ENCODE assay signal across 31 mouse cellular contexts in genomic region chr10:128433417-128433816, GRCm38 (mm10). TPM values are rescaled to one million over a fixed set of nuclear protein-coding genes. Genes with fewer than 3 reads are reported as not detected.
DNase-seq lines count a peak whose midpoint lies in the region; ATAC-seq and TF ChIP-seq lines count a peak whose summit lies in the region.
"Had no signal": no experiment of that assay in that cellular context is flagged by ENCODE, and none has a peak within 500 bp of the region (broad histone marks: within the 10 kb centered on the region; RNA-seq: fewer than 3 reads in every experiment).

No protein-coding gene starts in this region.

- no peak for TF ChIP-seq CTCF in kidney, postnatal 0 days (IDR thresholded peaks at IDR 0.05; ENCODE audit: low read depth)

- no peak overlapping the region for H3K9ac ChIP-seq in kidney, postnatal 0 days (ENCODE audit: low read depth, low read length)
- H3K9ac ChIP-seq in kidney, embryonic 14.5 days (ENCODE audit: low read depth, low read length): no peak overlapping the region
- H3K9ac ChIP-seq in intestine, embryonic 15.5 days: no peak overlapping the region
- H3K9ac ChIP-seq: embryonic facial prominence, embryonic 12.5 days; embryonic facial prominence, embryonic 15.5 days; forebrain, postnatal 0 days; heart, embryonic 12.5 days; heart, embryonic 15.5 days; hindbrain, embryonic 13.5 days had no signal

- H3K9me3 ChIP-seq in kidney, postnatal 0 days (replicated peaks; ENCODE audit: low read length): no peaks in the 10 kb centered on the region
- no peaks in the 10 kb centered on the region for H3K9me3 ChIP-seq in kidney, embryonic 14.5 days (ENCODE audit: control insufficient read depth, low read length)
- no peaks in the 10 kb centered on the region for H3K9me3 ChIP-seq in intestine, embryonic 15.5 days
- H3K9me3 ChIP-seq: embryonic facial prominence, embryonic 12.5 days; embryonic facial prominence, embryonic 15.5 days; heart, embryonic 12.5 days; heart, embryonic 15.5 days; hindbrain, embryonic 10.5 days; hindbrain, embryonic 13.5 days had no signal

- peaks cover 47% of the 10 kb centered on the region for H3K36me3 ChIP-seq in kidney, postnatal 0 days (ENCODE audit: insufficient read depth, low read length)
- H3K36me3 ChIP-seq in kidney, embryonic 14.5 days (ENCODE audit: control insufficient read depth, insufficient read depth, low read length): peaks cover 63% of the 10 kb centered on the region
- H3K36me3 ChIP-seq in intestine, embryonic 15.5 days: peaks cover 49% of the 10 kb centered on the region
- peaks cover 22% of the 10 kb centered on the region for H3K36me3 ChIP-seq in splenic B cell, adult 2 months (ENCODE audit: control insufficient read depth, insufficient read depth, low read length, poor library complexity, severe bottlenecking)

- H3K4me2 ChIP-seq in kidney, postnatal 0 days (ENCODE audit: low read length): no peak overlapping the region
- H3K4me2 ChIP-seq in kidney, embryonic 14.5 days (replicated peaks; ENCODE audit: low read depth, low read length): no peak overlapping the region
- H3K4me2 ChIP-seq in intestine, embryonic 15.5 days (replicated peaks): no peak overlapping the region
- H3K4me2 ChIP-seq: embryonic facial prominence, embryonic 12.5 days; embryonic facial prominence, embryonic 15.5 days; heart, embryonic 12.5 days; heart, embryonic 15.5 days; hindbrain, embryonic 13.5 days had no signal

- no peak overlapping the region for H3K4me3 ChIP-seq in kidney, postnatal 0 days (replicated peaks; ENCODE audit: low read depth, low read length)
- H3K4me3 ChIP-seq in kidney, embryonic 14.5 days (ENCODE audit: low read length): no peak overlapping the region
- no peak overlapping the region for H3K4me3 ChIP-seq in intestine, embryonic 15.5 days (replicated peaks)
- H3K4me3 ChIP-seq: embryonic facial prominence, embryonic 12.5 days; embryonic facial prominence, embryonic 15.5 days; heart, embryonic 12.5 days; heart, embryonic 15.5 days; hindbrain, embryonic 10.5 days; hindbrain, embryonic 13.5 days had no signal

- 63% methylated on average over 2 of the region's 2 CpGs for WGBS in kidney, postnatal 0 days
- 71% methylated on average over 2 of the region's 2 CpGs for WGBS in kidney, embryonic 14.5 days
- 84% methylated on average over 2 of the region's 2 CpGs for WGBS in intestine, embryonic 15.5 days

- H3K27ac ChIP-seq in kidney, postnatal 0 days: peak overlapping the region; percentile 20; the same call in 1 of the 2 replicates
- H3K27ac ChIP-seq in kidney, embryonic 14.5 days (ENCODE audit: low read depth, low read length): no peak overlapping the region
- no peak overlapping the region for H3K27ac ChIP-seq in intestine, embryonic 15.5 days
- H3K27ac ChIP-seq: embryonic facial prominence, embryonic 12.5 days; embryonic facial prominence, embryonic 15.5 days; heart, embryonic 15.5 days; hindbrain, embryonic 10.5 days; hindbrain, embryonic 13.5 days had no signal

- DNase-seq in kidney, postnatal 0 days (ENCODE audit: low spot score): no peak
- peak; percentile 49 for DNase-seq in A20 (ENCODE audit: low read depth, low spot score)
- peak; percentile 43 for DNase-seq in splenic B cell, adult 2 months (ENCODE audit: low read depth, low spot score)
- DNase-seq in layer of hippocampus, adult 8-10 months (ENCODE audit: low spot score in 2 of 2): no peak
- no peak for DNase-seq in embryo, embryonic 10.5 days (ENCODE audit: low spot score)
- DNase-seq: adrenal gland, adult 8-10 months; adrenal gland, postnatal 25 days; cerebellum, adult 11-12 months; cerebellum, adult 8-10 months; cerebellum, postnatal 10 days; forebrain, postnatal 0 days; gastrocnemius, postnatal 25 days; heart, adult 18-20 months; heart, postnatal 10 days; heart, postnatal 36 days had no signal

- ATAC-seq in kidney, postnatal 0 days (replicated peaks; ENCODE audit: low FRiP score, low read depth): peak; percentile 29
- ATAC-seq in kidney, embryonic 14.5 days (ENCODE audit: low FRiP score, low TSS enrichment): no peak
- ATAC-seq in intestine, embryonic 15.5 days: peak; percentile 74
- ATAC-seq: activated CD4-positive, CD25-positive, alpha-beta regulatory T cell, adult 4 months; CD4-positive, CD25-positive, alpha-beta regulatory T cell, adult 4 months; forebrain, embryonic 14.5 days; forebrain, postnatal 0 days; hindbrain, embryonic 16.5 days had no signal

- H3K27me3 ChIP-seq in kidney, postnatal 0 days (ENCODE audit: insufficient read depth, low read length): no peaks in the 10 kb centered on the region
- H3K27me3 ChIP-seq in kidney, embryonic 14.5 days (ENCODE audit: control insufficient read depth, insufficient read depth, low read length): no peaks in the 10 kb centered on the region
- H3K27me3 ChIP-seq in intestine, embryonic 15.5 days (replicated peaks): no peaks in the 10 kb centered on the region
- H3K27me3 ChIP-seq in splenic B cell, adult 2 months (ENCODE audit: control insufficient read depth, insufficient read depth, low read length, poor library complexity, severe bottlenecking): no peaks in the 10 kb centered on the region
- H3K27me3 ChIP-seq: embryonic facial prominence, embryonic 12.5 days; embryonic facial prominence, embryonic 15.5 days; heart, embryonic 12.5 days; heart, embryonic 15.5 days; hindbrain, embryonic 13.5 days had no signal

- no peaks in the 10 kb centered on the region for H3K4me1 ChIP-seq in kidney, postnatal 0 days (replicated peaks; ENCODE audit: insufficient read depth, low read length)
- peaks cover 15% of the 10 kb centered on the region for H3K4me1 ChIP-seq in kidney, embryonic 14.5 days (ENCODE audit: control insufficient read depth, insufficient read depth, low read length)
- H3K4me1 ChIP-seq in intestine, embryonic 15.5 days (replicated peaks): no peaks in the 10 kb centered on the region
- H3K4me1 ChIP-seq: embryonic facial prominence, embryonic 12.5 days; embryonic facial prominence, embryonic 15.5 days; hindbrain, embryonic 10.5 days had no signal

RNA-seq across cellular contexts. Expression of gene Rnf41, which starts 22.0 kb away (rescaled TPM):
- polyA plus RNA-seq in kidney, postnatal 0 days (2015; fragmentation: Nextera tagmentation; extraction: Ambion mirVana): 34.9 and 39.3 TPM in 2 replicates
- polyA plus RNA-seq in kidney, embryonic 14.5 days (2014; fragmentation: Nextera tagmentation; extraction: Ambion mirVana): 35.6 and 36.4 TPM in 2 replicates
- polyA plus RNA-seq in intestine, embryonic 15.5 days (2015; fragmentation: Nextera tagmentation; extraction: Ambion mirVana): 36.6 and 37.5 TPM in 2 replicates
- 10 to 100 TPM; 71.7 to 79.9 (median 75.7) TPM for total RNA-seq in layer of hippocampus, adult 8-10 months (2022)

RNA-seq across cellular contexts. Expression of gene Nabp2, which starts 22.1 kb away (rescaled TPM):
- polyA plus RNA-seq in kidney, postnatal 0 days (2015; fragmentation: Nextera tagmentation; extraction: Ambion mirVana): 82.4 and 85.5 TPM in 2 replicates
- 87.8 and 103 TPM in 2 replicates for polyA plus RNA-seq in kidney, embryonic 14.5 days (2014; fragmentation: Nextera tagmentation; extraction: Ambion mirVana)
- 87.9 and 97.1 TPM in 2 replicates for polyA plus RNA-seq in intestine, embryonic 15.5 days (2015; fragmentation: Nextera tagmentation; extraction: Ambion mirVana)
- 100 to 1,000 TPM in 2 of 4 experiments, 10 to 100 TPM in 2; 94.4 to 107 (median 100) TPM for total RNA-seq in layer of hippocampus, adult 8-10 months (2022)

RNA-seq across cellular contexts. Expression of gene Smarcc2, which starts 25.6 kb away (rescaled TPM):
- 40.5 and 44.9 TPM in 2 replicates for polyA plus RNA-seq in kidney, postnatal 0 days (2015; fragmentation: Nextera tagmentation; extraction: Ambion mirVana)
- 64.8 and 96.7 TPM in 2 replicates for polyA plus RNA-seq in kidney, embryonic 14.5 days (2014; fragmentation: Nextera tagmentation; extraction: Ambion mirVana)
- 62.5 TPM in 2 replicates for polyA plus RNA-seq in intestine, embryonic 15.5 days (2015; fragmentation: Nextera tagmentation; extraction: Ambion mirVana)
- total RNA-seq in layer of hippocampus, adult 8-10 months (2022): 100 to 1,000 TPM; 238 to 267 (median 258) TPM

RNA-seq across cellular contexts. Expression of gene Slc39a5, which starts 32.4 kb away (rescaled TPM):
- polyA plus RNA-seq in kidney, postnatal 0 days (2015; fragmentation: Nextera tagmentation; extraction: Ambion mirVana): 56.0 and 64.8 TPM in 2 replicates
- polyA plus RNA-seq in kidney, embryonic 14.5 days (2014; fragmentation: Nextera tagmentation; extraction: Ambion mirVana): 15.1 and 22.6 TPM in 2 replicates
- polyA plus RNA-seq in intestine, embryonic 15.5 days (2015; fragmentation: Nextera tagmentation; extraction: Ambion mirVana): 114 and 141 TPM in 2 replicates
- under 1 TPM in 3 of 4 experiments, not detected in 1; 0.35 to 0.45 (median 0.43) TPM for total RNA-seq in layer of hippocampus, adult 8-10 months (2022)
- total RNA-seq: adrenal gland, postnatal 25 days; gastrocnemius, adult 8-10 months; gastrocnemius, postnatal 25 days; heart, adult 18-20 months; heart, postnatal 10 days; heart, postnatal 36 days; MEL had no signal
- polyA plus RNA-seq: activated CD4-positive, CD25-positive, alpha-beta regulatory T cell, adult 4 months; C2C12; CD4-positive, CD25-positive, alpha-beta regulatory T cell, adult 4 months; embryonic facial prominence, embryonic 12.5 days; forebrain, embryonic 11.5 days; forebrain, embryonic 14.5 days; hindbrain, embryonic 10.5 days; hindbrain, embryonic 13.5 days had no signal

RNA-seq across cellular contexts. Expression of gene Ankrd52, which starts 56.5 kb away (rescaled TPM):
- polyA plus RNA-seq in kidney, postnatal 0 days (2015; fragmentation: Nextera tagmentation; extraction: Ambion mirVana): 6.2 TPM in 2 replicates
- 12.7 and 19.3 TPM in 2 replicates for polyA plus RNA-seq in kidney, embryonic 14.5 days (2014; fragmentation: Nextera tagmentation; extraction: Ambion mirVana)
- polyA plus RNA-seq in intestine, embryonic 15.5 days (2015; fragmentation: Nextera tagmentation; extraction: Ambion mirVana): 10.0 and 11.5 TPM in 2 replicates
- 10 to 100 TPM; 46.3 to 57.3 (median 50.2) TPM for total RNA-seq in layer of hippocampus, adult 8-10 months (2022)

Comparison
In these comparisons a context has a peak if more than half of its experiments do, and no peak if none do; other contexts are left out.
1. DNase-seq: peak in A20 (single experiment) and splenic B cell, adult 2 months (single experiment); none in kidney, postnatal 0 days (single experiment), layer of hippocampus, adult 8-10 months (0 of 2) and embryo, embryonic 10.5 days (single experiment).